Mouse (Mus musculus): Measurements from ENCODE around the gene Ndufaf3. TPM values are rescaled to one million over a fixed set of nuclear protein-coding genes. Genes with fewer than 3 reads are reported as not detected.

Gene Ndufaf3
- polyA plus RNA-seq, 1 experiment from 2014 or later: 93.2 TPM

GRCm38 (mm10) chr9:108594354-108594753, 27.1 kb upstream of the Ndufaf3 start:
- Histone ChIP-seq H3K9ac (no peak overlapping the region), H3K4me1 (replicated peaks; ENCODE audit: control insufficient read depth, insufficient read depth, low read length) (peaks cover 15% of the 10 kb centered on the region; the same call in 1 of the 2 replicates), H3K27me3 (ENCODE audit: control insufficient read depth, insufficient read depth, low read length) (no peaks in the 10 kb centered on the region), H3K4me3 (replicated peaks; ENCODE audit: low read length) (no peak overlapping the region), H3K4me2 (replicated peaks) (no peak overlapping the region), H3K27ac (no peak overlapping the region), H3K9me3 (ENCODE audit: control insufficient read depth, low read length) (no peaks in the 10 kb centered on the region), H3K36me3 (replicated peaks; ENCODE audit: control insufficient read depth, insufficient read depth) (0 out of 2 replicates have a peak, but pooled peaks cover 5% of the 10 kb centered on the region)
- ATAC-seq (ENCODE audit: low FRiP score) (no peak), DNase-seq (ENCODE audit: low spot score) (no peak)
- WGBS: 87% methylated on average over 3 of the region's 3 CpGs

GRCm38 (mm10) chr9:108591462-108591861, 24.2 kb upstream of the Ndufaf3 start:
- WGBS: 74% methylated on average over 4 of the region's 4 CpGs
- no peak overlapping the region for H3K9ac ChIP-seq
- no peak overlapping the region for H3K27ac ChIP-seq
- H3K4me1 ChIP-seq (replicated peaks; ENCODE audit: control insufficient read depth, insufficient read depth, low read length): peaks cover 32% of the 10 kb centered on the region
- no peaks in the 10 kb centered on the region for H3K27me3 ChIP-seq (ENCODE audit: control insufficient read depth, insufficient read depth, low read length)
- H3K36me3 ChIP-seq (replicated peaks; ENCODE audit: control insufficient read depth, insufficient read depth): peaks cover 5% of the 10 kb centered on the region; the same call in 1 of the 2 replicates
- no peak for DNase-seq (ENCODE audit: low spot score)
- no peak for ATAC-seq (ENCODE audit: low FRiP score)
- no peak overlapping the region for H3K4me2 ChIP-seq (replicated peaks)
- no peak overlapping the region for H3K4me3 ChIP-seq (replicated peaks; ENCODE audit: low read length)
- no peaks in the 10 kb centered on the region for H3K9me3 ChIP-seq (ENCODE audit: control insufficient read depth, low read length)

GRCm38 (mm10) chr9:108589229-108589628, 22.0 kb upstream of the Ndufaf3 start:
- DNase-seq (ENCODE audit: low spot score) (no peak), ATAC-seq (ENCODE audit: low FRiP score) (no peak)
- 72% methylated on average over 5 of the region's 5 CpGs for WGBS
- Histone ChIP-seq H3K27ac (peak overlapping the region; percentile 98), H3K9me3 (ENCODE audit: control insufficient read depth, low read length) (no peaks in the 10 kb centered on the region), H3K36me3 (replicated peaks; ENCODE audit: control insufficient read depth, insufficient read depth) (peaks cover 5% of the 10 kb centered on the region; the same call in 1 of the 2 replicates), H3K4me3 (replicated peaks; ENCODE audit: low read length) (no peak overlapping the region), H3K9ac (no peak overlapping the region), H3K4me1 (replicated peaks; ENCODE audit: control insufficient read depth, insufficient read depth, low read length) (peaks cover 34% of the 10 kb centered on the region), H3K27me3 (ENCODE audit: control insufficient read depth, insufficient read depth, low read length) (no peaks in the 10 kb centered on the region), H3K4me2 (replicated peaks) (no peak overlapping the region)

GRCm38 (mm10) chr9:108587571-108588180, 20.4 kb upstream of the Ndufaf3 start:
- no peaks in the 10 kb centered on the region for H3K27me3 ChIP-seq (ENCODE audit: control insufficient read depth, insufficient read depth, low read length)
- under 1% methylated on average over 14 of the region's 14 CpGs for WGBS
- peak; percentile 97 for ATAC-seq (ENCODE audit: low FRiP score)
- H3K27ac ChIP-seq: peak overlapping the region; percentile 98
- peak overlapping the region; percentile 5; the same call in 1 of the 2 replicates for H3K4me3 ChIP-seq (replicated peaks; ENCODE audit: low read length)
- DNase-seq (ENCODE audit: low spot score): peak; percentile 90
- H3K36me3 ChIP-seq (replicated peaks; ENCODE audit: control insufficient read depth, insufficient read depth): peaks cover 8% of the 10 kb centered on the region; the same call in 1 of the 2 replicates
- H3K9me3 ChIP-seq (ENCODE audit: control insufficient read depth, low read length): no peaks in the 10 kb centered on the region
- H3K4me1 ChIP-seq (replicated peaks; ENCODE audit: control insufficient read depth, insufficient read depth, low read length): peaks cover 34% of the 10 kb centered on the region
- H3K9ac ChIP-seq: peak overlapping the region; percentile 37
- H3K4me2 ChIP-seq (replicated peaks): peak overlapping the region; percentile 50

- peak overlapping the region; percentile 63 for H3K4me3 ChIP-seq (replicated peaks; ENCODE audit: low read length)
Observed at GRCm38 (mm10) chr9:108579344-108579690, 12.1 kb upstream of the Ndufaf3 start.

GRCm38 (mm10) chr9:108578545-108579343, 11.5 kb upstream of the Ndufaf3 start, which contains the start of gene Wdr6:
Gene Wdr6 (minus strand): TSS chr9:108578739.
- DNase-seq (ENCODE audit: low spot score) (peak; percentile 94), ATAC-seq (ENCODE audit: low FRiP score) (peak; percentile 97)
- H3K9ac ChIP-seq: peak within 1 kb of the TSS; percentile 84
- peak within 1 kb of the TSS; percentile 95 for H3K27ac ChIP-seq
- H3K4me1 ChIP-seq (replicated peaks; ENCODE audit: control insufficient read depth, insufficient read depth, low read length): peaks cover 48% of the 10 kb centered on the region
- 3% methylated on average over 51 of the region's 51 CpGs for WGBS
- H3K4me3 ChIP-seq (replicated peaks; ENCODE audit: low read length): peak within 1 kb of the TSS; percentile 63
- H3K9me3 ChIP-seq (ENCODE audit: control insufficient read depth, low read length): no peaks in the 10 kb centered on the region
- H3K27me3 ChIP-seq (ENCODE audit: control insufficient read depth, insufficient read depth, low read length): no peaks in the 10 kb centered on the region
- H3K4me2 ChIP-seq (replicated peaks): peak within 1 kb of the TSS; percentile 84
- peaks cover 47% of the 10 kb centered on the region for H3K36me3 ChIP-seq (replicated peaks; ENCODE audit: control insufficient read depth, insufficient read depth)

More at GRCm38 (mm10) chr9:108579344-108579690, 12.1 kb upstream of the Ndufaf3 start:
- Histone ChIP-seq H3K36me3 (replicated peaks; ENCODE audit: control insufficient read depth, insufficient read depth) (peaks cover 42% of the 10 kb centered on the region), H3K9me3 (ENCODE audit: control insufficient read depth, low read length) (no peaks in the 10 kb centered on the region), H3K9ac (peak overlapping the region; percentile 59), H3K4me2 (replicated peaks) (peak overlapping the region; percentile 84), H3K4me1 (replicated peaks; ENCODE audit: control insufficient read depth, insufficient read depth, low read length) (peaks cover 42% of the 10 kb centered on the region), H3K27ac (peak overlapping the region; percentile 95), H3K27me3 (ENCODE audit: control insufficient read depth, insufficient read depth, low read length) (no peaks in the 10 kb centered on the region)
- no peak for ATAC-seq (ENCODE audit: low FRiP score)
- no peak for DNase-seq (ENCODE audit: low spot score)
- 62% methylated on average over 5 of the region's 5 CpGs for WGBS

- H3K27me3 ChIP-seq (ENCODE audit: control insufficient read depth, insufficient read depth, low read length): no peaks in the 10 kb centered on the region
- H3K36me3 ChIP-seq (replicated peaks; ENCODE audit: control insufficient read depth, insufficient read depth): peaks cover 54% of the 10 kb centered on the region
- peak overlapping the region; percentile 84 for H3K4me2 ChIP-seq (replicated peaks)
- DNase-seq (ENCODE audit: low spot score) (no peak), ATAC-seq (ENCODE audit: low FRiP score) (peak; percentile 49; the same call in 1 of the 2 replicates)
- no peaks in the 10 kb centered on the region for H3K9me3 ChIP-seq (ENCODE audit: control insufficient read depth, low read length)
- H3K4me1 ChIP-seq (replicated peaks; ENCODE audit: control insufficient read depth, insufficient read depth, low read length): peaks cover 51% of the 10 kb centered on the region
- H3K27ac ChIP-seq: peak overlapping the region; percentile 95
- H3K4me3 ChIP-seq (replicated peaks; ENCODE audit: low read length): peak overlapping the region; percentile 63
- under 1% methylated on average over 24 of the region's 24 CpGs for WGBS
- peak overlapping the region; percentile 84 for H3K9ac ChIP-seq
Observed at GRCm38 (mm10) chr9:108577934-108578544, 10.8 kb upstream of the Ndufaf3 start.

- Histone ChIP-seq H3K9me3 (ENCODE audit: control insufficient read depth, low read length) (no peaks in the 10 kb centered on the region), H3K27me3 (ENCODE audit: control insufficient read depth, insufficient read depth, low read length) (no peaks in the 10 kb centered on the region), H3K27ac (0 out of 2 replicates have a peak overlapping the region, but pooled peaks have one; percentile 16), H3K4me2 (replicated peaks) (peak overlapping the region; percentile 84), H3K36me3 (replicated peaks; ENCODE audit: control insufficient read depth, insufficient read depth) (peaks cover 60% of the 10 kb centered on the region), H3K9ac (peak overlapping the region; percentile 84), H3K4me3 (replicated peaks; ENCODE audit: low read length) (peak overlapping the region; percentile 63), H3K4me1 (replicated peaks; ENCODE audit: control insufficient read depth, insufficient read depth, low read length) (peaks cover 51% of the 10 kb centered on the region)
- DNase-seq (ENCODE audit: low spot score) (no peak), ATAC-seq (ENCODE audit: low FRiP score) (no peak)
- WGBS: 54% methylated on average over 6 of the region's 6 CpGs
Observed at GRCm38 (mm10) chr9:108577025-108577424, 9.8 kb upstream of the Ndufaf3 start.
